In the genomic region with DNA sequence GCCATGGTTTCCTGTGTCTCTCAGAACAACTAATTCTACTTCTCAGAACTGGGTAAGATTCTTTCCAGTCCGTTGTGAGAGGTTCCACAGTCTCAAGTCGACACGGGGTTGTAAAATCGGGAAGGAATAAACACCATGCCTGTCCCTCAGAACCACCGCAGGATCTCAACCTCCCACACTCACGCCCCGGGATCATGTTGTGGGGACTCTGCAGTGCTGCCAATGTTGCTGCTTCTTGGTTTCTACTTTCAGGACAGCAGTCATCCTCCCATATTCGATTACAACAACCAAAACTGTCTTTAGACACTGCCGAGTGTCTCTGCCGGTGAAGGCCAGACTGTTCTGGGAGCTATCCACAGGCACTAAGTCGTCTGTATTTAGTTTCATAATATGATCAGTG, we compare ENCODE assay signal across 19 mouse cellular contexts.
DNase-seq lines count a peak whose midpoint lies in the region; ATAC-seq and TF ChIP-seq lines count a peak whose summit lies in the region.
"Had no signal": no experiment of that assay in that cellular context is flagged by ENCODE, and none has a peak within 500 bp of the region (broad histone marks: within the 10 kb centered on the region; RNA-seq: fewer than 3 reads in every experiment).

No protein-coding gene starts in this region.

- no peak overlapping the region for H3K27ac ChIP-seq in kidney, postnatal 0 days
- H3K27ac ChIP-seq in midbrain, embryonic 14.5 days (replicated peaks; ENCODE audit: low read depth, low read length): no peak overlapping the region
- H3K27ac ChIP-seq: forebrain, embryonic 13.5 days; forebrain, embryonic 15.5 days had no signal

- no peak overlapping the region for H3K4me3 ChIP-seq in kidney, postnatal 0 days (replicated peaks; ENCODE audit: low read depth, low read length)
- H3K4me3 ChIP-seq in midbrain, embryonic 14.5 days (replicated peaks; ENCODE audit: low read depth, low read length): no peak overlapping the region
- H3K4me3 ChIP-seq: forebrain, embryonic 13.5 days; forebrain, embryonic 15.5 days had no signal

- ATAC-seq in kidney, postnatal 0 days (replicated peaks; ENCODE audit: low FRiP score, low read depth): no peak; the same call in 1 of the 2 replicates
- ATAC-seq in midbrain, embryonic 14.5 days (ENCODE audit: low FRiP score, low TSS enrichment): no peak
- ATAC-seq: forebrain, embryonic 13.5 days; forebrain, embryonic 15.5 days; forebrain, postnatal 0 days had no signal

- no peaks in the 10 kb centered on the region for H3K9me3 ChIP-seq in kidney, postnatal 0 days (replicated peaks; ENCODE audit: low read length)
- no peaks in the 10 kb centered on the region for H3K9me3 ChIP-seq in midbrain, embryonic 14.5 days (ENCODE audit: control insufficient read depth, low read length)
- H3K9me3 ChIP-seq: forebrain, embryonic 13.5 days; forebrain, embryonic 15.5 days had no signal

- no peak for TF ChIP-seq CTCF in kidney, postnatal 0 days (IDR thresholded peaks at IDR 0.05; ENCODE audit: low read depth)

- no peak overlapping the region for H3K4me2 ChIP-seq in kidney, postnatal 0 days (ENCODE audit: low read length)
- no peak overlapping the region for H3K4me2 ChIP-seq in midbrain, embryonic 14.5 days (ENCODE audit: low read length)
- H3K4me2 ChIP-seq: forebrain, embryonic 13.5 days; forebrain, embryonic 15.5 days had no signal

- DNase-seq in gastrocnemius, adult 18-20 months (ENCODE audit: low spot score): peak; percentile 30
- DNase-seq in gastrocnemius, adult 8-10 months (ENCODE audit: low spot score in 2 of 2): no peak
- peak; percentile 62 for DNase-seq in heart, adult 11 months
- no peak for DNase-seq in heart, postnatal 25 days (ENCODE audit: low spot score)
- peak; percentile 67 for DNase-seq in kidney, postnatal 0 days (ENCODE audit: low spot score)
- no peak for DNase-seq in kidney, adult 18-20 months
- peak; percentile 48 for DNase-seq in skeletal muscle tissue, adult 2 months (ENCODE audit: low read depth, low spot score)
- DNase-seq in midbrain, embryonic 14.5 days: no peak
- DNase-seq: adrenal gland, adult 2 months; adrenal gland, postnatal 14 days; adrenal gland, postnatal 36 days; cerebellum, adult 11-12 months; cerebellum, adult 2 months; cerebellum, adult 9-10 months; cerebellum, postnatal 10 days; cerebellum, postnatal 25 days; forebrain, postnatal 0 days had no signal

- no peaks in the 10 kb centered on the region for H3K4me1 ChIP-seq in kidney, postnatal 0 days (replicated peaks; ENCODE audit: insufficient read depth, low read length)
- H3K4me1 ChIP-seq in midbrain, embryonic 14.5 days (ENCODE audit: control insufficient read depth, insufficient read depth, low read length): no peaks in the 10 kb centered on the region
- H3K4me1 ChIP-seq: forebrain, embryonic 13.5 days; forebrain, embryonic 15.5 days had no signal

- 39% methylated on average over 11 of the region's 11 CpGs for WGBS in kidney, postnatal 0 days
- 91% methylated on average over 11 of the region's 11 CpGs for WGBS in midbrain, embryonic 14.5 days

- intact Hi-C loops in heart, postnatal 25 days (cut with DNase I): no loop called here

- H3K36me3 ChIP-seq in kidney, postnatal 0 days (ENCODE audit: insufficient read depth, low read length): no peaks in the 10 kb centered on the region
- H3K36me3 ChIP-seq in midbrain, embryonic 14.5 days (ENCODE audit: control insufficient read depth, insufficient read depth, low read length): no peaks in the 10 kb centered on the region
- H3K36me3 ChIP-seq: forebrain, embryonic 15.5 days had no signal

- no peaks in the 10 kb centered on the region for H3K27me3 ChIP-seq in kidney, postnatal 0 days (ENCODE audit: insufficient read depth, low read length)
- H3K27me3 ChIP-seq in midbrain, embryonic 14.5 days (ENCODE audit: control insufficient read depth, insufficient read depth, low read length): no peaks in the 10 kb centered on the region
- H3K27me3 ChIP-seq: forebrain, embryonic 13.5 days; forebrain, embryonic 15.5 days had no signal

- no peak overlapping the region for H3K9ac ChIP-seq in kidney, postnatal 0 days (ENCODE audit: low read depth, low read length)
- H3K9ac ChIP-seq in midbrain, embryonic 14.5 days (replicated peaks; ENCODE audit: low read length): no peak overlapping the region
- H3K9ac ChIP-seq: forebrain, embryonic 13.5 days; forebrain, embryonic 15.5 days; forebrain, postnatal 0 days had no signal

Comparison
In these comparisons a context has a peak if more than half of its experiments do, and no peak if none do; other contexts are left out.
1. DNase-seq: peak in gastrocnemius, adult 18-20 months (single experiment), heart, adult 11 months (single experiment), kidney, postnatal 0 days (single experiment) and skeletal muscle tissue, adult 2 months (single experiment); none in gastrocnemius, adult 8-10 months (0 of 2), heart, postnatal 25 days (single experiment), kidney, adult 18-20 months (single experiment) and midbrain, embryonic 14.5 days (single experiment).